Mouse (Mus musculus): ENCODE measurements around the gene Adgra1. TPM values are rescaled to one million over a fixed set of nuclear protein-coding genes. Genes with fewer than 3 reads are reported as not detected.

The Adgra1 gene
- 0.40 and 1.5 TPM in 2 replicates for polyA plus RNA-seq (2015; fragmentation: Nextera tagmentation; extraction: Ambion mirVana)

DNA sequence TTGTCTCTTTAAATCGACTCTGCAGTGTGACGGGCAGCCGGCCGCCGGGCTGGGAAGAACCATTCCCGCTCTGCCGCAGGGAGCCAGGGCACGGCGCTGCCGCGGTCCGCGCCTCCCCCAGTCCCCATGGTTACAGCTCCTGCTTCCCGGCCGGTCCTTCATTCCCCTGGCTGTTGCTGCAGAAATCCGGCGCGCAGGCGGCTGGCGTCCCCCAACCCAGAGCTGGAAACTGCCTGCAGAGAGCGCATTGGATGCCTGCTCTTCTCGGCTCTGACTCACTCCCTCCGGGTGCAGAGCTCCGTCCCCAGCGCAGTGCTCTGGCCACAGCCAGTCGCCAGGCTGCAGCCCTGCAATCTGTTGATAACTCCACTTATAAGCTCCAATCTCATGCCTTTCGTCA, at the start of gene Adgra1:
Adgra1 (plus strand) TSS at position 139 of the 400 bp plus-strand sequence.

DNA sequence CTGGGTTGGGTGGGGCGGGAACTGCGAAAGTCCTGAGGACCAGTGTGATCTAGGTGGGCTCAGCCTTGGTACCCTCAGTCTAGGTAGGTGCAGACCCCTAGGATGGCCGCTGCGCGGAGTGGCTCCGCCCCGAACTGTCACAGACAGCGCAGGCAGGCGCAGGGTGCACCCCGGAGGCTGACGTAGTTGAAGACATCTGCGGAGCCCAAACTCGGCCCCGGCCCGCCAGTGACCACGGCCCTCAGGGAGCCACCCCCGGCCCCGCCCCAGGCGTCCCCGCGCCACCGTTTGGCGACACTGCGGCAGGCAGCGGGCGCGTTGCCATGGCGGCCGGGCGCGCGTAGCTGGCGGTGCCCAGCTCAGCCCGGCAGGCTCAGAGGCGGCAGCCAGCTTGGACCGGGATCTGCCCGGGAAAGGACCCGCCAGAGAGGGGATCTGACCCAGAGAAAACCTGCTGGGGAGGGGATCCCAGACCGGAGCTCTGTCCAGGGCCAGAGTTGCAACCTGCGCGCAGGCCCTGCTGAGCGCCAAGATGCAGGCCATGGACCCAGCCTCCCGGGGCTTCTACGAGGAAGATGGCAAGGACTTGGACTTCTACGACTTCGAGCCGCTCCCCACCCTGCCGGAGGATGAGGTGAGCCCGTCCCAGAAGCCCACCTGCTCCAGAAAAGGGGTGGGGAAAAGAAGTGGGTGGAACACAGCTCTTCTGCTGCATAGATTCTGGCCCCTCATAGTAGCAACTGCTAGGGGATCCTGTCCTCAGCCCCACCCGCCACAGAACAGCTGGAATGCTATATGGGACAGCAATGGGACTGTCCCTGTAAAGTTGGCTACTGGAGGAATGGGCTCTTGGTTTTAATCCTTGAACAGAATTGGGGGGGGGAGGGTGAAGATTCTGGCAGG, 60.9 kb downstream of the Adgra1 start, which contains the start of gene Kndc1:
Kndc1 (plus strand) TSS at position 42 of the 903 bp plus-strand sequence.

Other genes with a start within 250 kb of the Adgra1 start
- gene Cfap46, start 150.4 kb upstream of the Adgra1 start, polyA plus RNA-seq (2015; fragmentation: Nextera tagmentation; extraction: Ambion mirVana), result 0.11 TPM in 1 of 2 replicates, not detected in the other
- not detected in 2 replicates for gene Kndc1, start 60.5 kb downstream of the Adgra1 start, polyA plus RNA-seq (2015; fragmentation: Nextera tagmentation; extraction: Ambion mirVana)
- not detected in 2 replicates for gene Utf1, start 109.6 kb downstream of the Adgra1 start, polyA plus RNA-seq (2015; fragmentation: Nextera tagmentation; extraction: Ambion mirVana)
- gene 6430531B16Rik, start 144.6 kb downstream of the Adgra1 start, polyA plus RNA-seq (2015; fragmentation: Nextera tagmentation; extraction: Ambion mirVana), result 0.57 and 0.61 TPM in 2 replicates
- gene Adam8, start 158.4 kb downstream of the Adgra1 start, polyA plus RNA-seq (2015; fragmentation: Nextera tagmentation; extraction: Ambion mirVana), result 8.6 and 11.5 TPM in 2 replicates
- gene Zfp511, start 202.2 kb downstream of the Adgra1 start, polyA plus RNA-seq (2015; fragmentation: Nextera tagmentation; extraction: Ambion mirVana), result 21.9 and 22.6 TPM in 2 replicates
- 28.0 TPM in 2 replicates for gene Tubgcp2, start 202.5 kb downstream of the Adgra1 start, polyA plus RNA-seq (2015; fragmentation: Nextera tagmentation; extraction: Ambion mirVana)
- gene Msx3, start 214.9 kb downstream of the Adgra1 start, polyA plus RNA-seq (2015; fragmentation: Nextera tagmentation; extraction: Ambion mirVana), result not detected in 2 replicates
- 0.23 and 0.30 TPM in 2 replicates for gene Caly, start 248.4 kb downstream of the Adgra1 start, polyA plus RNA-seq (2015; fragmentation: Nextera tagmentation; extraction: Ambion mirVana)

Data from spleen, postnatal 0 days (tissue).